Mouse (Mus musculus) frontal cortex, postnatal 14 days (tissue): Measurements from ENCODE around the gene Il20.

Experiments used
- DNase-seq, 2 experiments: peaks; one replicate each; pipeline ENCODE4 v3.0.0; 2022; ENCODE audit warnings: low spot score in 2 of 2

The Il20 gene

GRCm38 (mm10) chr1:130911401-130912010 is at the start of gene Il20:
Gene Il20 (minus strand): TSS chr1:130911451.
- DNase-seq: no peak

GRCm38 (mm10) chr1:130946920-130947319 is 35.7 kb upstream of the Il20 start:
- no peak for DNase-seq

GRCm38 (mm10) chr1:130941801-130942200 is 30.6 kb upstream of the Il20 start:
- DNase-seq: no peak

GRCm38 (mm10) chr1:130940065-130940687 is 28.9 kb upstream of the Il20 start, which contains the start of gene Il19:
Gene Il19 (minus strand): TSS chr1:130940115.
- DNase-seq: no peak

GRCm38 (mm10) chr1:130938192-130938591 is 26.9 kb upstream of the Il20 start:
- DNase-seq: no peak

- no peak for DNase-seq
Observed at GRCm38 (mm10) chr1:130937170-130937569, 25.9 kb upstream of the Il20 start.

GRCm38 (mm10) chr1:130936351-130936750 is 25.1 kb upstream of the Il20 start:
- DNase-seq: no peak

GRCm38 (mm10) chr1:130926484-130926883 is 15.2 kb upstream of the Il20 start:
- DNase-seq: no peak

GRCm38 (mm10) chr1:130918323-130918980 is 7.2 kb upstream of the Il20 start:
- no peak for DNase-seq

- DNase-seq: no peak
Observed at GRCm38 (mm10) chr1:130902505-130902904, 8.7 kb downstream of the Il20 start.

- no peak for DNase-seq
Observed at GRCm38 (mm10) chr1:130894468-130894867, 16.8 kb downstream of the Il20 start.

GRCm38 (mm10) chr1:130893329-130894040 is 17.8 kb downstream of the Il20 start:
- no peak for DNase-seq

- no peak for DNase-seq
Observed at GRCm38 (mm10) chr1:130892446-130892845, 18.8 kb downstream of the Il20 start.

- no peak for DNase-seq
Observed at GRCm38 (mm10) chr1:130887354-130887753, 23.9 kb downstream of the Il20 start, which contains the start of gene Il24. Gene Il24 (minus strand): TSS chr1:130887454.

GRCm38 (mm10) chr1:130883146-130883545 is 28.1 kb downstream of the Il20 start:
- DNase-seq: no peak

- no peak for DNase-seq
Observed at GRCm38 (mm10) chr1:130879927-130880326, 31.3 kb downstream of the Il20 start.

- DNase-seq: peak in 1 of 2 experiments; percentile 16
Observed at GRCm38 (mm10) chr1:130877889-130878614, 33.2 kb downstream of the Il20 start.

GRCm38 (mm10) chr1:130876931-130877509 is 34.2 kb downstream of the Il20 start:
- peak in 1 of 2 experiments; percentile 30 for DNase-seq

GRCm38 (mm10) chr1:130875910-130876309 is 35.3 kb downstream of the Il20 start:
- no peak for DNase-seq

GRCm38 (mm10) chr1:130875139-130875538 is 36.1 kb downstream of the Il20 start:
- peak in 1 of 2 experiments; percentile 40 for DNase-seq

GRCm38 (mm10) chr1:130872912-130873311 is 38.3 kb downstream of the Il20 start:
- DNase-seq: no peak
